Mouse (Mus musculus) left cerebral cortex, adult 2 months (tissue): Measurements from ENCODE around the gene Gm21970. TPM values are rescaled to one million over a fixed set of nuclear protein-coding genes. Genes with fewer than 3 reads are reported as not detected.
A peak's percentile ranks its signal among the peaks of the same experiment; 100 is the strongest.
"Not testable (repeated sequence)": the region's sequence is repeated elsewhere in the genome, so short reads cannot be mapped to it uniquely, and the experiment has no call there.

Source experiments
- DNase-seq, 2 experiments: peaks; one replicate each; pipeline ENCODE4 v3.0.0; 2021 to 2022; ENCODE audit warnings: low spot score in 2 of 2, mixed read lengths in 1 of 2; ENCODE audit errors: extremely low spot score in 1 of 2
- H3K27ac ChIP-seq: fragments of 200-600 bp; 2 replicates; pipeline ENCODE4 v1.8.1; 2022
- H3K4me3 ChIP-seq: fragments of 200-600 bp; 2 replicates; pipeline ENCODE4 v1.8.1; 2022
- CTCF ChIP-seq: fragments of 200-600 bp; IDR thresholded peaks from 2 replicates; pipeline ENCODE4 v1.8.1; 2022; ENCODE audit warnings: antibody characterized with exemption, mild to moderate bottlenecking, moderate library complexity
- intact Hi-C: fragments of 180-260 bp; cut with DNase I; formaldehyde crosslinking; loops from one replicate; pipeline ENCODE4 v1.15.1; 2025
- total RNA-seq, 2 experiments: library from RNA; stranded (reverse); gene quantifications; 2 replicates each; pipeline ENCODE4 v1.2.3; 2021

Gene Gm21970
- total RNA-seq, 2 experiments from 2014 or later = not detected

GRCm38 (mm10) chr16:91432720-91433328, 41.3 kb downstream of the Gm21970 start:
- intact Hi-C loops = no loop called here
- TF ChIP-seq CTCF = no peak
- DNase-seq = no peak
- Histone ChIP-seq H3K4me3 (no peak overlapping the region), H3K27ac (no peak overlapping the region)

DNA sequence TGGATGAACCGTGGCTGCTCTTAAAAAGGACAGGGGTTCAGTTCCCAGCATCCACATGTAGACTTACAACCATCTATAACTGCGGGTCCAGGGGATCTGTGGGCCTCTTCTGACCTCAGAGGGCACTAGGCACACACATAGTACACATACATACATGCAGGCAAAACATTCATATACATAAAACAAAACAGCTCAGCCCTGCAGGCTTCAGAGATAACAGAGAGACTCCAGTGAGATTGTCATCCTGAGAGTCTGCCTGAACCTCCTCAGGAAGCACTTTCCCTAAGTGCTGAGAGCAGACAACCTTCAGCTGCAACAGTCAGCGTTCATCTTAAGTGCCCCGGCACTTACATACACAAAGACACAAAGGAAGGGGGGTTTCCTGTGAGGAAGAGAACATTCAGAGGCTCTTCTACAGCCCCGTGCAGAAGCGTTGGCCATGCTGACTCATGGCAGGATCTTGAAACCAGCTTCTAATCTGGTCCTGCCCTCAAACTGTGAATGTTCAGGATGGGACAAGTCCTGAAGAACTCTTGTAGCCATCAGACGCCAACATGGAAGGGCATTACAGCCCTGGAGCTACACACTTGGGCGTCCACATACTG, 41.9 kb downstream of the Gm21970 start:
- intact Hi-C loops = no loop called here
- Histone ChIP-seq H3K4me3 (no peak overlapping the region), H3K27ac (no peak overlapping the region)
- TF ChIP-seq CTCF = no peak
- no peak for DNase-seq

- no peak for TF ChIP-seq CTCF
- Histone ChIP-seq H3K27ac (no peak overlapping the region), H3K4me3 (no peak overlapping the region)
- intact Hi-C loops = no loop called here
- no peak for DNase-seq
Observed at GRCm38 (mm10) chr16:91434119-91434518, 42.6 kb downstream of the Gm21970 start.

GRCm38 (mm10) chr16:91438081-91438480, 46.6 kb downstream of the Gm21970 start:
- intact Hi-C loops = no loop called here
- no peak overlapping the region for H3K4me3 ChIP-seq
- H3K27ac ChIP-seq = no peak overlapping the region
- no peak for DNase-seq
- TF ChIP-seq CTCF = no peak

- intact Hi-C loops, H3K4me3 ChIP-seq, DNase-seq, H3K27ac ChIP-seq: not testable (repeated sequence)
Observed at GRCm38 (mm10) chr16:91438599-91438998, 47.1 kb downstream of the Gm21970 start.

DNA sequence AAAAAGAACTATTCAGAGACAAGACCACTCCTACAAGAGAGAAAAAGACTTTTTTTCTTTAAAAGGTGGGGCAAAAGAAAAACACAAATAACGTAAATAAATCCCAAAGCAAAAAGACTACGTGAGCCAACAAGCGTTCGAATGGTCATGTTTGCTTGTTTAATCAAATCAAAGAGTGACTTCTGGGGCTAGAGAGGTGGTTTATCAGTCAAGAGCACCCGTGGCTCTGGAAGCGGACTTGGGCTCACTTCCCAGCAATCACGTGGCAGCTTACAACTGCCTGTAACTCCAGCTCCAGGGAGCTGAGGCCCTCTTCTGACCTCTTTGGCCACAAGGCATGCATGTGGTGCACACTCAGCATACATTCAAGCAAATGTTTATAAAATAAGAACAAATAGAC, 49.8 kb downstream of the Gm21970 start:
- peak in 1 of 2 experiments; percentile 15 for DNase-seq
- intact Hi-C loops = no loop called here
- H3K27ac ChIP-seq = peak overlapping the region; percentile 54
- peak; percentile 27 for TF ChIP-seq CTCF
- H3K4me3 ChIP-seq = no peak overlapping the region

GRCm38 (mm10) chr16:91441811-91442240, 50.3 kb downstream of the Gm21970 start:
- Histone ChIP-seq H3K4me3 (no peak overlapping the region), H3K27ac (no peak overlapping the region)
- no peak for TF ChIP-seq CTCF
- intact Hi-C loops = loop anchor here (2.0 kb wide), 1 partner anchor 43 kb away; the partner anchor contains the start of gene Ifnar1
- DNase-seq = no peak

- Histone ChIP-seq H3K27ac (peak overlapping the region; percentile 36), H3K4me3 (no peak overlapping the region)
- DNase-seq = peak; percentile 17 to 20
- no peak for TF ChIP-seq CTCF
- intact Hi-C loops = loop anchor here (2.0 kb wide), 1 partner anchor 42 kb away; the partner anchor contains the start of gene Ifnar1
Observed at GRCm38 (mm10) chr16:91442446-91442845, 50.9 kb downstream of the Gm21970 start.

DNA sequence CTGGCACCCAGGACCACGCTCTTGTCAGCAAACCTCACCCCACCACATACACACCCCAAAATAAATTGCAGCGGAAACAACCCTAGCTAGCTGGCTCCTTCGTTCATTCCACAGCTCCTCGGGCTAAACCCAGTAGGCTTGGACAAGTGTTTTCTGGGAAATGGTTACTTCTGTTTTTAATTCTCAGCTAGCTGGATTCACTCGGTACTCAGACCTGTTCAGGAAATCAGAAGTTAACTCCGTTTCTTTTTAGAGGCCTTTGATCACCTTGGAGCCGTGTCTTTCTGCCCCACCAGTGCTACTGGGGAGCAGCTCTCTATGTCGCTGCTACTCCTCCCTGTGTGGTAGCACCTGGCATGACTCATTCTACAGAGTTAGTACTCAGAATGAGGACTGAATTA, 51.7 kb downstream of the Gm21970 start:
- intact Hi-C loops = loop anchor here (2.0 kb wide), 1 partner anchor 42 kb away; the partner anchor contains the start of gene Ifnar1
- no peak overlapping the region for H3K4me3 ChIP-seq
- DNase-seq = no peak
- no peak for TF ChIP-seq CTCF
- peak overlapping the region; percentile 36; the same call in 1 of the 2 replicates for H3K27ac ChIP-seq

DNA sequence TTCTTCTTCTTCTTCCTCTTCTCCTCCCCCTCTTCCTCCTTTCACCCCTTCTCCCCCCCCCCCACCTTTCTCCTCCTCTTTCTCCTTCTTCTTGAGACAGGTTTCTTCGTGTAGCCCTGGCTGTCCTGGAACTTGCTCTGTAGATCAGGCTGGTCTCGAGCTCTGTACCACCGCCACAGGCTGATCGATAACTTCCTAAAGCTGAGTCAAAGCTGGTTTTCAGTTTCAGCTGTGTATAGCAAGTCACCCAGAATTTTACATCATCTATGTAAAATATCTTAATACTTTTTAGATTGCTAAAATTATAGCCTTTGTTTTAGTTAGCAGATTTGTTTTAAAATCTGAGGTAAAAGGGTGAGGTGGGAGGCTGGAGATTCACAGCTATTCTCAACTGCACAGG, 53.3 kb downstream of the Gm21970 start:
- intact Hi-C loops = no loop called here
- DNase-seq = no peak
- TF ChIP-seq CTCF = no peak
- H3K27ac ChIP-seq = no peak overlapping the region
- H3K4me3 ChIP-seq = no peak overlapping the region

DNA sequence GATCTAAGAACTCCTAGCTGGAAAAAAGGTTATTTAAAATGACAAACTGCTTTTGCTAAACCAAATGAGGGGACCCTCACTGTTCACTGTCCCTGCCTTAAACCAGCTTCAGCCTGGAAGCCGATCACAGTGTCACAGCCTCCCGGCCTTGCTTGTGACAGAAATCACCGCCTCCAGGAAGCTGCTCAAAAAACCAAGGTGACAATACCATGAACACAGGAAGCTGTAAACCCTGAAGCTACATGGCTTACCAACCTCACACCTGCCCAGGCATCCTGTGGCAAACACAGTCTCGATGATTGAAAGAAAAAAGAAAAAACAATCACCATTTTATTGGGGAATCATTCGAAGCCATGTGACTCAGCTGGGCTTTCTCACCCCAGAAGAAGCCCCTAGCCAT, 54.0 kb downstream of the Gm21970 start:
- no peak for DNase-seq
- Histone ChIP-seq H3K27ac (no peak overlapping the region), H3K4me3 (no peak overlapping the region)
- no peak for TF ChIP-seq CTCF
- intact Hi-C loops = no loop called here

- no peak for TF ChIP-seq CTCF
- Histone ChIP-seq H3K4me3 (no peak overlapping the region), H3K27ac (no peak overlapping the region)
- no peak for DNase-seq
- intact Hi-C loops = no loop called here
Observed at GRCm38 (mm10) chr16:91446778-91447511, 55.4 kb downstream of the Gm21970 start.
